Mouse (Mus musculus) stomach, postnatal 0 days (tissue): ENCODE results near the gene Pheta1.

Experiments
- CTCF ChIP-seq: IDR thresholded peaks from 2 replicates; pipeline ENCODE4 v1.5.1; 2016; ENCODE audit warnings: antibody characterized with exemption, low read depth, mild to moderate bottlenecking, moderate library complexity
- EP300 ChIP-seq: optimal IDR thresholded peaks from 2 replicates; pipeline ENCODE3; 2016; ENCODE audit warnings: antibody characterized with exemption

- TF ChIP-seq CTCF (no peak), EP300 (no peak)
Observed at GRCm38 (mm10) chr5:121833159-121833558, 15.6 kb upstream of the Pheta1 start.
